Mouse (Mus musculus) kidney, postnatal 25 days (tissue): ENCODE measurements around the gene Pros1.

Experiments
- DNase-seq, 2 experiments: peaks; one replicate each; pipeline ENCODE4 v3.0.0; 2021; ENCODE audit warnings: mixed read lengths in 2 of 2

Pros1 gene

DNA sequence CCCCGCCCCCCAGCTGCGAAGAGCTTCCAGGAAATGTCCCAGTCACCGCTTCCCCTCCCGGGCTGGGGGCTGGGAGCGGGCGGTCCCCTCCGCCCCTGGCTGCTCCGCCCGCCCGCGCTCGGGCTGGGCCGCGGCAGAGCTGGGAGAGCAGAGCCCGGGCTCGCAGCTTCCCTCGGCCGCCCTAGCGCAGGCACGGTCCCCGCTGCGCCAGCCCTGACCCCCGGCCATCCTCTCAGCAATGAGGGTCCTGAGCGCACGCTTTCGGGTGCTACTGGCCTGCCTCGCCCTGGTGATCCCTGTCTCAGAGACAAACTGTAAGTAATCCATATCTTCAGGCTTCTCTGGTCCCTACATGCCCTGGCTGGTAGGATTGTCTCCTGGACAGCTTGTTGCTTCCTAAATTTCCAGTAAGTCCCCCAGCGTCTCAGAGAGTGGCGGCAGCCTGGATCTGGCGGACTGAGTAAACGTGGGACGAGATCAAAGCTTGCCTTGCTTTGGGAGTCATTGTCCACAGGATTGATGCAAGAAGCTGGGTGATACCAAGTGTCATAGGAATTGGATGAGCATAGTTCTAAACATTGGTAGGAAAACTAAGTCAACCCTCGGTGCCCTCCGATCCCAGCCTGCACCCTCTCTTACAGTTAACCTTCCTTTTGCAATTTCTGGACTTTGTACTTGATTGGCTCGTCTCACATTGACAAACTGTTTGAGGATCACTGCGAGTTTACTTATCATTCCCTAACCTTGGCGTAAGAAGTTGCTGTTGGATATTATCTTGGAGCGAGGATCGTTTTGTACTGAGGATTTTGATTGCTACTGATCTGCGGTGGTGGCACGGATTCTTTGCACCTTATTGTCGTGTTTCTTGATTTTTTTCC, at the start of gene Pros1:
Pros1 (plus strand) TSS at position 117 of the 878 bp plus-strand sequence.
- peak; percentile 62 to 84 for DNase-seq

- no peak for DNase-seq
Observed at GRCm38 (mm10) chr16:62804621-62805020, 49.5 kb upstream of the Pros1 start.

- DNase-seq = no peak
Observed at GRCm38 (mm10) chr16:62807249-62807979, 46.7 kb upstream of the Pros1 start.

DNA sequence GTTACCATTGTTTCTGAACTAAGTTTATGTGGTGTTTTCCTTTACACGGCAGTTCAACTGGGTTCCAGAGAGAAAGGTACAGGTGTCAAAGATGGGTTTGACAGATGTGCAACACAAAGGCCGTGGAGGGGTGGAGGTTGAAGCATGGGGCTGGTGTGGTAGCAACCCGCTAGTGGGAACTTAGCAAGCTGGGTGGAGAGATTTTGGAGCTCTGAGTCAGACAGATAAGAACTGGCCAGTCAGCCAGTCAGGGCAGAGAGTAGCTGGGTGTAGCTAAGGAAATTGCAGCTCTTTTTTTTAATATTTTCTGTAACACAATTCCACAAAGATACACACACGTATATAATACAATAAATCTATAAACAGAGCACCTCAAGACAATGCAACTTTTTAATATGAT, 43.3 kb upstream of the Pros1 start:
- DNase-seq = no peak

GRCm38 (mm10) chr16:62813790-62814189, 40.3 kb upstream of the Pros1 start:
- no peak for DNase-seq

- DNase-seq = no peak
Observed at GRCm38 (mm10) chr16:62814491-62814890, 39.6 kb upstream of the Pros1 start, which contains the start of gene Stx19. TSS of gene Stx19 (plus strand) at chr16:62814676.

DNA sequence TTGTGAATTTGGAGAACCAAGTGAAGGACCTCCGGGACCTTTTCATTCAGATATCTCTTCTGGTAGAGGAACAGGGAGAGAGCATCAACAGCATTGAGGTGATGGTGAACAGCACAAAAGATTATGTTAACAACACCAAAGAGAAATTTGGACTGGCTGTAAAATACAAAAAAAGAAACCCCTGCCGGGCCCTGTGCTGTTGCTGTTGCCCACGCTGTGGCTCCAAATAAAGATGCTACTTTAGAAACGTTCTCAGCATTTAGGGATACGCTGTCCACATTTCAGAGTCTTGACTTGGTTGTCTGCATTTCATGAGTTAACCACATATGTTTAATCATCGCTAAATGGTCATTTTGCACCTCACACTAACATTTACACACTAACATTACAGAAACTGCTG, 31.6 kb upstream of the Pros1 start:
- DNase-seq = no peak

DNA sequence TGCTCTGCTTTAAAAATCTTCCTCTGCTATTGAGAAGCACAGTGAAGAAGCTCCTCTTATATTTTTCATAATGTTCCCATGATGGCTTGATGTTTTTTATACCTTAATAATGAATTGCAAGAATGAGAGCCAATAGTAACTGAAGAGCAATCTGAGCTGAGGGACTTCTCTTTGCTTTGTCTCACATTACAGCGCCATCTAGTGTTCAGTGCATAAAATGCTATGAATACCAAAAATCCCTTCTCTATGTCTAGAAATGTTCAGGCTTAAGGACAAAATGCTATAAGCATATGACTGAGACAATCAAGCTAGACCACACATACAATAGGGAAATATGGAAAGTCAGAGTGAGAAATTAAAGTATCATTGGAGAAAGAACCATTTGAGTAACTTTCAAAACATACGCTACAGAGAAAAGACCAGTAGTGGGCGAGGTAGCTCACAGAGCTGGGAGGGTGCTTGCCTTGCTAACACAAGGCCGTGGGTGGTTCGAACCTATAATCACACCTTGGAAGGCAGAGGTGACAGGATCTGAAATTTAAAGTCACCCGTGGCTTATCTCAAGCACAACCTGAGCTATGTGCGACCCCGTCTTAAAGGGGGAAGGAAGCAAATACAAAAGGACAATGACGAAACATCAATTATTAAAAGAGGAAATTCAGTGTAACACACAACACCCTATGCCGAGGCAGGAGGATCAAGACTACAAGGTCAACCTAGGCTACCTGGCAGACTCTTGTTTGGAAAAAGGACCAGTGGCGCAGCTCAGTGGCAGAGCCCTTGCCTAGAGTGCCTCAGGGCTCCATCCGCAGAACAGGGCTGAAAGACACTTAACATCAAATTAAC, 27.7 kb upstream of the Pros1 start:
- peak in 1 of 2 experiments; percentile 24 for DNase-seq

DNA sequence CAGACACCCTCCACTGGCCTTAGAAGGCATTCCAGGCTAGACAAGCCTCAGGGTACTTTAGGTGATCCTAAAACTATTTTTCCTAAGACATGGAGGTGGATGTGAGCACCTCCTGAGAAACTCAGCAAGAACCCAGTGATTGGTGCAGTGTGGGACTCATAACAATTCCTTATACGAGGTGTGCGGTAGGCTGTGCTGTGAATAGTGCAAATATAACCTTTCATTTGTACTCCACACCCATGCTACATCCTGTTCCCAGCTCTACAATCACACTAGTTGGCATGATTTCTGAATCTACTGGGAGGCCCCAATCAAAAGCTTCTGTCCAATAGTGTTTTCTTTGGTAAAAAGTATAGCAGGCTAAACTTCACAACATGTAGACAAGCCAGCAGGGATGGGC, 22.1 kb upstream of the Pros1 start:
- DNase-seq = no peak

GRCm38 (mm10) chr16:62832481-62832880, 21.6 kb upstream of the Pros1 start:
- DNase-seq = peak; percentile 60 to 68

DNA sequence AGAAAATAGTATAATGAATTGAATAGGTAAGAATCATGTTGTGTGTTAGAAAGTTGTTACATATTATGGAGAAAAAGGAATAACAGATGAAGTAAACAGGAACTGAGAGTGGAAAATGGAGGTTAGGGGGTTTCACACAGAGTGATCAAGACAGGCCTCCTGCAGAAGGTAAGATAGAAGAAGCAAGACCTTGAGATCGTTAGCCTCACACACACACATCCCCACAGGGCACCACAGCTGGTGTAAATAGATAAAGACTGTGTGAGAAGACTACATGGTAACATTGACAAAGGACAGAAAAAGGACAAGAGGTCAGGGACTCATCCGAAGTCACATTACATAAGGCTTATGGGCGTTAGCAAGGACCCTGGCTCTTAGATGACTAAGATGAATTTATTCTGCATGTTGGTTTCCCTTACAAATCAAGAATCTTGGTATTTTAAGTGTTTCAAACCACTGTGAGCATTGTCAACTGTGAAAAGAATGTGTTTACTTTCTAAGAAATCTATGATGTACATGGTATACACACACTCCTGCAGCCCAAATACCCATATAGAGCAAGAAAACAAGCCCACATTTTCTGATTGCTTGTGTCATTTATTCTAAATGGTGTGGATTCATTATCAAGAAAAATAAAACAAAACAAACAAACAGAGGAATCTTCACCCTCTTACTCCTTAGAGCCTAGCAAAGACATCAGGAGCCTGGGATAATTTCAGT, 19.9 kb upstream of the Pros1 start:
- no peak for DNase-seq

DNA sequence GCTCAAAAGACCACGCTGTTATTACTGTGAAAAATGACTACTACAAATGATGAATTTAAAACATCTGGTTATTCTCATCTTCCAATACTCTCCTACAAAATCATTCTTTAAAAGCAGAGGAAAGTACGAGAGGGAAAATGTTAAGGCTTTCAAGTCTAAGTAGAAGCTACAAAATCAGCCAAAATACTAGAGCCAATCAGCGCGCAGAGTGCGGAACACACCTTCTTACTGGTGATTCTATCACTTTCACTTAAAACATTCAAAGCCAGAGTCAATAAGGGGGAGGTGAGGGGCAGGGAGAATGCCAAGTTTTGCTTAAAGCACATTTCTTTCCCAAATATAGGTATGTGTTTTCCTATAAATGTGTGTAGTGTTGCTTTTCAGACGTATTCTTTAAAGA, 8.8 kb upstream of the Pros1 start:
- no peak for DNase-seq

GRCm38 (mm10) chr16:62846498-62847312, 7.4 kb upstream of the Pros1 start, which contains the start of gene Arl13b:
TSS of gene Arl13b (minus strand) at chr16:62847040.
- DNase-seq = peak; percentile 95 to 97

- DNase-seq = no peak
Observed at GRCm38 (mm10) chr16:62852464-62853252, 1.4 kb upstream of the Pros1 start.

GRCm38 (mm10) chr16:62853611-62854126, 438 bp upstream of the Pros1 start:
- DNase-seq = no peak

DNA sequence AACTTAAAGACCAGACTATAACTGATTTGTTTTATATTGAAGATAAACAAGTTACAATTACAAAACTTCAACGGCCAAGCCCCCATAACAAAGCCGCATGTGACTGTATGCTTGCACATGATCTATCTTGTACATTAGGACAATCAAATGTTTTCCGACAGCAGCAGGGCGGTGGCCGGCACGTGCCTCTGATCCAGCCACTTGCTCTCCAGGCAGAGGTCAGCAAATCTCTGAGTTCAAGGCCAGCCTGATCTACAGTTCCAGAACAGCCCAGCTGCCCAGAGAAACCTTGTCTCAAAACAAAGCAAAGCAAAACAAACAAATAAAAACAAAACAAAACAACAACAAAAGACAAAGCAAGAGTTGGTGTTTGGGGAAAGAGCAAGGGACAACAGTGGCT, 1.3 kb downstream of the Pros1 start:
- DNase-seq = no peak

- DNase-seq = no peak
Observed at GRCm38 (mm10) chr16:62856273-62856672, 2.2 kb downstream of the Pros1 start.

GRCm38 (mm10) chr16:62857498-62857897, 3.4 kb downstream of the Pros1 start:
- no peak for DNase-seq

GRCm38 (mm10) chr16:62858018-62858417, 3.9 kb downstream of the Pros1 start:
- DNase-seq = peak; percentile 29 to 39

DNA sequence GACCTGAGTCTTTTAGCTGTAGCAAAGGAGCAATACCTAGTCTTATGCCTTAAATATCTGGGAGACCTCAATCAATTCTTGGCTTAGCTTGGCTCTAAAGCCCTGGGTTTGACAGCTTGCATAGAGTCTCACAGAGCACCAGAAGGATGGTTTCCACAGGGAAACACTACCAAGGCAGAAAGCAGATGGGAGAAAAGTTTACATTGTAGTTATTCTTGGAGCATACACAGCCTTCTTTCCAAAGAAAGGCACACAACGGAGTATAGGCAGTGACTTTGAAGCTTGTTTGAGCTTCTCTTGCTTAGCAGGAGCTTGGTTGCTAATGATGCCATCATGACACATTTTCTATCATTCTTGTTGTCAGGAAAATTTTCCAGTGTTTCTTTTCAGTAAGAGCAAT, 6.0 kb downstream of the Pros1 start:
- DNase-seq = no peak
